Mouse (Mus musculus) lung, adult 2 months (tissue): Measurements from ENCODE around the gene Itgal.

Source experiments
- CTCF ChIP-seq: fragments of 200-500 bp; IDR thresholded peaks from 2 replicates; pipeline ENCODE4 v1.5.1; 2011; ENCODE audit warnings: mild to moderate bottlenecking, low read length, control low read depth; ENCODE audit not compliant: insufficient read depth
- POLR2A ChIP-seq: fragments of 200-500 bp; IDR thresholded peaks from 2 replicates; pipeline ENCODE4 v1.6.1; 2011; ENCODE audit warnings: low read depth, mild to moderate bottlenecking, control low read depth, low read length, borderline replicate concordance; ENCODE audit errors: extremely low read depth

- TF ChIP-seq POLR2A (no peak), CTCF (no peak)
Measured at GRCm38 (mm10) chr7:127263526-127263925, 32.5 kb upstream of the Itgal start.
